ENCODE assay signal across 22 mouse cellular contexts in the genomic region with DNA sequence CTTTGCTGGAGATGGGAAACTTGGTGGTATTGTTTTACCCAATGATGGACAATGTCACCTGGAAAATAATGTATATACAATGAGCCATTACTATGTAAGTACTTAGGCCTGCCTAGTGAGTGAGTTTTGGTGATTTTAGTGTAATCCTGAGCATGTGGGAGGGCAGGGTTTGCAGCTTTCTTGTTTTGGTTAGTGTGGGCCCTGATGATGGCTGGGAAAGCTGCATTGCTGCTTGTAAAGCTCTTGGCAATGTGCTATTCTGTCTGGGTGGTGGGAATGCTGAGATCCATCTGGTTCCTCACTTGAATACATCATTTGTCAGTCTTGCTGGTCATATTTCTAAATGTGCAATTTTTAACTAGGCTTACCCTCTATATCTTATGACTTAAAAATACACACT. TPM values are rescaled to one million over a fixed set of nuclear protein-coding genes. Genes with fewer than 3 reads are reported as not detected.
DNase-seq lines count a peak whose midpoint lies in the region; ATAC-seq lines count a peak whose summit lies in the region.
"Had no signal": no experiment of that assay in that cellular context is flagged by ENCODE, and none has a peak within 500 bp of the region (broad histone marks: within the 10 kb centered on the region; RNA-seq: fewer than 3 reads in every experiment).

No protein-coding gene starts in this region.

- peak; percentile 98 for ATAC-seq in frontal cortex, adult (ENCODE audit: low TSS enrichment)
- ATAC-seq: activated CD4-positive, CD25-positive, alpha-beta regulatory T cell, adult 4 months; forebrain, embryonic 15.5 days; hindbrain, postnatal 0 days; intestine, embryonic 15.5 days had no signal

- intact Hi-C loops in left cerebral cortex, postnatal 4 days (cut with DNase I) = no loop called here

- no peak for DNase-seq in frontal cortex, postnatal 25 days (ENCODE audit: low spot score in 2 of 2)
- peak; percentile 16 for DNase-seq in left cerebral cortex, adult 11 months (ENCODE audit: low spot score)
- no peak for DNase-seq in left cerebral cortex, postnatal 4 days
- peak; percentile 41 to 45 for DNase-seq in right cerebral cortex, adult 2 months (ENCODE audit: low spot score in 2 of 2)
- DNase-seq in right cerebral cortex, postnatal 25 days = no peak
- DNase-seq in telencephalon, adult 2 months (ENCODE audit: low read depth, low spot score) = peak; percentile 73
- DNase-seq in cerebellum, postnatal 4 days (ENCODE audit: low spot score in 2 of 2) = no peak
- DNase-seq: adrenal gland, adult 8-10 months; cerebellum, adult 11 months; cerebellum, adult 9-11 months; gastrocnemius, postnatal 25 days; heart, adult 11 months; heart, postnatal 36 days; kidney, adult 2 months; kidney, postnatal 36 days; liver; lung, adult 2 months had no signal

RNA-seq across cellular contexts. Expression of a gene that starts 30.7 kb away (rescaled TPM):
- total RNA-seq in left cerebral cortex, postnatal 4 days (2021) = 10 to 100 TPM; 80.8 to 85.5 TPM

Comparison
In these comparisons a context has a peak if more than half of its experiments do, and no peak if none do; other contexts are left out.
1. DNase-seq: peak in left cerebral cortex, adult 11 months (single experiment), right cerebral cortex, adult 2 months (2 of 2) and telencephalon, adult 2 months (single experiment); none in frontal cortex, postnatal 25 days (0 of 2), left cerebral cortex, postnatal 4 days (single experiment), right cerebral cortex, postnatal 25 days (single experiment) and cerebellum, postnatal 4 days (0 of 2).